Mouse (Mus musculus) frontal cortex, adult (tissue): ENCODE data around the gene Rlf.
"Not testable (repeated sequence)": the region's sequence is repeated elsewhere in the genome, so short reads cannot be mapped to it uniquely, and the experiment has no call there.

Experiments used
- ATAC-seq: cut with Nextera tagmentation; 2 replicates; pipeline ENCODE4 v1.9.2; 2017; ENCODE audit warnings: mild to moderate bottlenecking, moderate library complexity, mixed read lengths; ENCODE audit not compliant: low TSS enrichment

The Rlf gene

DNA sequence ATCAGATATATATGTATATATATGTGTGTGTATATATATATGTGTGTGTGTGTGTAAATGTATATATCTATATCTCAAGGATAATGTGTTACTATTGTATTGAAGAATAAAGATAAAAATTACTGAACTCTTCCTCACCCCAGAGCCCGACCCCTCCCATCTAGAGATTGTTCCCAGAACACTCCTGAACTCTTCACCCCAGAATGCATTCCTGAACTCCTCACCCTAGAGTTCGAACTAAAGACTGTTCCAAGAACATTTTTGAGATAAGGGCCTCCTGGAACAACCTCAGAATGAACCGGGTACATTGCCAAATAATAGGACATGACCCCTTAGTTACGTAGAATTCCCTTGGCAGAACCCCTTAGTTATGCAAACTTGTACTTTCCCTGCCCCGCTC lies 48.2 kb downstream of the Rlf start:
- ATAC-seq, result not testable (repeated sequence)

DNA sequence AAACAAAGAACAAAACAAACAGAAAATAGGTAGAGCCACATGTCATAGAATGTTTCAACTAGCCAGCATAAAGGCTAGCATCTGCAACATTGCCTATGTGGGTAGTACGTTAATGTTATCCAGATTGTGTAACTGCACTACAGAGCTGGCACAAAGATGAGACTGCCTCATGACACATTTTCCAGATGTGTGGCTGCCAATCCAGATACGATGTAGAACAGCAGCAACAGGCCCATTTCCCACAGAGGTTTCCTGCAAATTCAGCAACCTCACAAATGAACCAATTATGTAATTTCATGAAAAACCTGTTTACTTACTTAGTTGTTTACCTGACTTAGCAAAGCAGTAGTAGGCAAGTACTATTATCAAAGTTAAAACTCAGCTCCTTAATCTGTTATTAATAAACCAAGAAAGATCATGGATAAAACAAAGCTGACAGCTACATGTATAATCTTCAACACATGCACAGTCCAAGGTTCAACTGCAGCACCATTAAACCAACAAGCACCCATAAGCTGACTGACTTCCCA lies 51.3 kb downstream of the Rlf start:
- ATAC-seq, result no peak

DNA sequence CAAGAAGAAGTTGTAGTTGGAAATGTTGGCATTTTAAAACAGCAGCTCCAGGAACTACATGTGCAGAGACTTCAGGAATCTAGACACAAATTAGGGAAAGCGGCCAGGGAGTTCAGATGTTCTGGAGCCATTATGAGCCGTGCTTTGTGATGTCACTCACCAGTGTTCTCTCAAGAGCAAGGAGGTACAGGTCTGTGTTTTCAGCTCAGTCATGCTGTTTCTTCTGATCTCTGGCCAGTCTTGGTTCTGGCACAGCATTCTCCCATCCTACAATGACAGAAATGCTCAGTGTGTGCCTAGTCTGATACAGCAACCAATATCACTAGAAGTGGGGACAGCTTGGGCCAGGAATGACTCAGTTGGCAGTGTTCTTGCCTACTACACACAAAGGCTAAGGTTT lies 105.8 kb downstream of the Rlf start, which contains the start of gene Tmco2:
Tmco2 (minus strand) TSS at position 101 of the 400 bp plus-strand sequence.
- no peak for ATAC-seq

DNA sequence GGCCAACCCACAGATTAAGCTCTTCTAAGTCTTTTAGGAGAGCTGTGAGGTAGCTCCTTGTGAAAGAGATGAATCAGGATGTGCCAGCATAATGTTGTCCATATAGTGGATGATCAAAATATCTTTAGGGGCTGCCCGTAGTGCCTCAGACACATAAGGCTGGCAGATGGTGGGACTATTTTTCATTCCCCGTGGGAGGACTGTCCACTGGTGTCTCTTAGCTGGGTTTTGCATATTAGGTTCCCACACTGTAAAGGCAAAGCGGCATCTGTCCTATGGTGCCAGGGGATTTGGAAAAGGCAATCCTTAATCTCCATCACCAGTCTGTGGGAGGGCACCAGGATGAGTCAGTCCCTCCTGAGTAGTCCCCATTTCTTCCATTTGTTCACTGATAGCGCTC lies 111.6 kb downstream of the Rlf start:
- peak; percentile 99 for ATAC-seq

DNA sequence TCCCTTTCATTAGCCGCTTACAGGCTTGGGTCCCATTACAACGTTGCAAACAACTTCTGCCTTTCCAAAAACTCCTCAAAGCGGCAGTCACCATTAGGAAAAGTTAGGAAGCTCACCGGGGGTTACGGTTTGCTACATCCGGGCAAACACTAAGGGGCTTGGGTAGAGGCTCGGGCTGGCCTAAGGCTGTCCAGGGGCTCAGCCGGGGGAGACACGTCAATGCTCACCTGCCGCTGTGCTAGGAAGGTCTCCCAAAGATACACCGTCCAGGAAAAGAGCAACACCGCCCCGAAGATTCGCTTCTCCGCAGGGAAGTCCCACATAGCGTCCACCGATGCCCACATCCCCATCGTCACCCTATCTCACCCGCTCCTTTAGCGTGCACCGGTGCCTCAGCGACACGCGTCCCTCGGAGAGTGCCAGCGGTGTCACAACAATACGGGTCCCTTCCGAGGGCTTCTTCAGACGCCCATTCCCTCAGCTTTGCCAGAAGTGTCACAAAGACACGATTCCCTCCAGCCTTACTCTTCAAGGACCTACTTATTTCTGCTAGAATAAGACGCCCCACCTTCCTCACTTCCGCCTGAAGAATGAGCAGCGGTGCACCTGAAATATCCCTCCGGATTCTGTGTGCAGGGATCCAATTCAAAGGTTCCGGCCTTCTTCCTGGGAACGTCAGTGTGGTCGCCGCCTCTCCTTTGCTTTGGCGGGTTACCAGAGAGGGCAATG lies 117.1 kb downstream of the Rlf start, which contains the start of gene Zmpste24:
Zmpste24 (minus strand) TSS at position 592 of the 729 bp plus-strand sequence.
- ATAC-seq, result peak; percentile 97
